Mouse (Mus musculus) forebrain, embryonic 10.5 days (tissue): ENCODE measurements around the gene Rnf223. TPM values are rescaled to one million over a fixed set of nuclear protein-coding genes. Genes with fewer than 3 reads are reported as not detected.
"Not testable (repeated sequence)": the region's sequence is repeated elsewhere in the genome, so short reads cannot be mapped to it uniquely, and the experiment has no call there.

Experiments
- DNase-seq: peaks from one replicate; pipeline ENCODE4 v3.0.0-alpha.2; 2017; ENCODE audit warnings: low spot score; ENCODE audit errors: extremely low spot score
- H3K27ac ChIP-seq: fragments of 300-500 bp; sonication (generic); 2 replicates; pipeline ENCODE4 v1.5.1; 2016; ENCODE audit warnings: mild to moderate bottlenecking
- H3K27me3 ChIP-seq: fragments of 300-500 bp; sonication (generic); 2 replicates; pipeline ENCODE4 v1.6.1; 2016; ENCODE audit warnings: mild to moderate bottlenecking; ENCODE audit not compliant: poor library complexity, severe bottlenecking
- H3K36me3 ChIP-seq: fragments of 300-500 bp; sonication (generic); replicated peaks from 2 replicates; pipeline ENCODE4 v1.6.1; 2016; ENCODE audit warnings: mild to moderate bottlenecking, moderate library complexity
- H3K4me1 ChIP-seq: fragments of 300-500 bp; sonication (generic); 2 replicates; pipeline ENCODE4 v1.6.1; 2016
- H3K4me3 ChIP-seq: fragments of 300-500 bp; sonication (generic); 2 replicates; pipeline ENCODE4 v1.5.1; 2016; ENCODE audit warnings: mild to moderate bottlenecking, moderate library complexity
- H3K9me3 ChIP-seq: fragments of 300-500 bp; sonication (generic); 2 replicates; pipeline ENCODE4 v1.6.1; 2016; ENCODE audit warnings: mild to moderate bottlenecking, moderate library complexity
- whole genome bisulfite sequencing: fragments of 180-500 bp; shearing (Covaris S2); methylation state at CpG from one replicate; pipeline ENCODE4 v1.1.7; 2016; 5-methylcytosine and 5-hydroxymethylcytosine counted together
- polyA plus RNA-seq: library from polyadenylated mRNA; unstranded; fragments of >200 nt; fragmentation: Nextera tagmentation; extraction: Ambion mirVana; gene quantifications from 2 replicates; pipeline ENCODE4 v1.2.1, GENCODE M21; 2016

Rnf223 gene
- polyA plus RNA-seq, 1 experiment from 2014 or later = 1.1 TPM

DNA sequence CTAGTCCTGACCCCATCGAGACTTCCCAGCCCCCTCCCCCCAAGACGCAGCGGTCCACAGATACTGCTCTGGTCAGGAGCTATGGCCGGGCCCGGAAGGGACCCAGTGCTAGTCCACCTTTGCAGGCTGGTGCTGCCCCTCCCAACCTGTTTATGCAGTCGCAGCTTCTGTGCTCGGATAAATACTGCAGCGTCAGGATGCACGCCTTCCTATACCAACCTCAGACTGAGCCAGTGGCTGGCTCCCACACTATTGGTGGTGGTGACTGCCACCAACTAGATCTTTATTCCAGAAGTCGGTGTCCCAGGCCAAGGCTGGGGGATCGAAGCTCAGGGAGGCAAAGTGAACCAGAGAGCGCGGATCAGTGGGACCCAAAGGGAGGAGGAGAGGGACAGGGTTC lies 4.8 kb downstream of the Rnf223 start:
- WGBS = 91% methylated on average over 13 of the region's 13 CpGs
- Histone ChIP-seq H3K27me3 (no peaks in the 10 kb centered on the region), H3K4me1 (peaks cover 9% of the 10 kb centered on the region; the same call in 1 of the 2 replicates), H3K27ac (no peak overlapping the region), H3K4me3 (no peak overlapping the region), H3K36me3 (no peaks in the 10 kb centered on the region), H3K9me3 (peaks cover 20% of the 10 kb centered on the region; the same call in 1 of the 2 replicates)
- no peak for DNase-seq

DNA sequence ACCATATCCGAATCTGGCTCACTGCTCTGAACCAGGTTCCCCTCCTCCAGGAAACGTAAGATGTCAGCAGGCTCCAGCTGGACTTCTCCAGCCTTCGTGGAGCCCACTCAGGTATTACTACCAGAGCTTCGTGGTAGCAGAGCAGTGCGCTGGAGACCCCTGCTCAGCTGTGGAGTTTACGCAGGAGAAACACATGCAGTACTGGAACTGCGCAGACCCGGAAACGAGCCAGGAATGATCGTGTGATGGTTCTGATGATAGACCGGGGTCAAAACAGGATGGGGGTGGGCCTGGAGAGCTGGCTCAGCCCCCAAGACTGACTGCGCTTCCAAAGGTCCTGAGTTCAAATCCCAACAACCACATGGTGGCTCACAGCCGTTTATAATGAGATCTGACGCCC lies 5.5 kb downstream of the Rnf223 start:
- H3K27ac ChIP-seq = no peak overlapping the region
- no peak for DNase-seq
- H3K9me3 ChIP-seq = peaks cover 20% of the 10 kb centered on the region; the same call in 1 of the 2 replicates
- no peaks in the 10 kb centered on the region for H3K36me3 ChIP-seq
- peaks cover 9% of the 10 kb centered on the region; the same call in 1 of the 2 replicates for H3K4me1 ChIP-seq
- 96% methylated on average over 14 of the region's 14 CpGs for WGBS
- H3K4me3 ChIP-seq = no peak overlapping the region
- no peaks in the 10 kb centered on the region for H3K27me3 ChIP-seq

DNA sequence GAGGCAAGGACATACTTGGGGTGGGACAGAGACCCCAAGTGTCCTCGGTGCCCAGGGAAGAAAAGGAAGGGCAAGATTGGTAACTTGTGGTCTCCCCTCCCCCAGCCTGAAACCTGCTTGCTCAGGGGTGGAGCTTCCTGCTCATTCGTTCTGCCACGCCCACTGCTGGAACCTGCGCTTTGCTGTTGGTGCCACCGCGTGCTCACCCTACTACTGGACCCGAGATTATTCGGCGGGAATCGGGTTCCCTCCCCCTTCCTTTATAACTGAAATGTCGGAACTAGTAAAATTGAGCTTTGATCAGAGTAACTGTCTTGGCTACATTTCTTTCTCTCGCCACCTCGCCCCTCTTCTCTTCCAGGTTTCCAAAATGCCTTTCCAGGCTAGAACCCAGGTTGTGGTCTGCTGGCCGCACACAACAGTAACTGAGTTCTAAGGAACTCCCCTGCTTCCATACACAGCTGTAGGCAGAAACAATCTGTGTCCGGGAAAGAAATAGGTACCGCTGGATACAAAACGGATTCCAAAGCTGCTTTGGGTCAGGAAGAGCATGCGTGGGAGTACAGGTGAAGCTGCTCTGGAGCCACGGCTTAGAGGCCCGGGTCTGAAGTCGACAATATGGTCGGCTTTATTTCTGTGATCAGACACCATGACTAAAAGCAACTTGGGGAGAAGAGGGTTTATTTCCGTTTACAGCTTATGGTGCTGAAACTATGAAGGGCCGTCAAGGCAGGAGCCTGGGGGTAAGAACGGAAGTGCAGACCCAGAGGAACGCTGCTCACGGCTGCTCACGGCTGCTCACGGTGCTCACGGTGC lies 6.2 kb downstream of the Rnf223 start:
- Histone ChIP-seq H3K27me3 (no peaks in the 10 kb centered on the region), H3K4me1 (peaks cover 9% of the 10 kb centered on the region; the same call in 1 of the 2 replicates), H3K36me3 (no peaks in the 10 kb centered on the region), H3K27ac (no peak overlapping the region), H3K9me3 (peaks cover 20% of the 10 kb centered on the region; the same call in 1 of the 2 replicates), H3K4me3 (no peak overlapping the region)
- 95% methylated on average over 30 of the region's 30 CpGs for WGBS
- no peak for DNase-seq

DNA sequence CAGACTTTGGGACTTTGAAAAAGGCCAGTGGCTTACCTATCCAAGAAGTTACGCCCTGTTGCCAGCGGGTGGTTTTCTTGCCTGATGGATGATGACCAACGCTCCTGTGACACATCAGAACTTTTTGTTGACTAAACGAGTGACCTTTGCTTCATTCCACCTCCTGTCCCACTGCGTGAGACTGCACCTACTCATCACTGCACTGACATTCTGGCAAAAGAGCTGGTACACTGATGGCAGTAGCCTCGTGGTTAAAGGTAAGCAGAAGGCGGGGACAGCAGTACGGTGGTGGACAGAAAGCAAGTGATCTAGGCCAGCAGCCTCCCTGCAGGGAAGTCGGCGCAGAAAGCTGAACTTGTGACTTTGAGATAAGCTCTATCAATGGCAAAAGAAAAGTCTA lies 20.6 kb downstream of the Rnf223 start:
- not testable (repeated sequence) for H3K4me3 ChIP-seq, H3K4me1 ChIP-seq, H3K27ac ChIP-seq, H3K36me3 ChIP-seq, H3K27me3 ChIP-seq, DNase-seq
- peaks cover 12% of the 10 kb centered on the region; the same call in 1 of the 2 replicates for H3K9me3 ChIP-seq
- WGBS = 89% methylated on average over 10 of the region's 10 CpGs

DNA sequence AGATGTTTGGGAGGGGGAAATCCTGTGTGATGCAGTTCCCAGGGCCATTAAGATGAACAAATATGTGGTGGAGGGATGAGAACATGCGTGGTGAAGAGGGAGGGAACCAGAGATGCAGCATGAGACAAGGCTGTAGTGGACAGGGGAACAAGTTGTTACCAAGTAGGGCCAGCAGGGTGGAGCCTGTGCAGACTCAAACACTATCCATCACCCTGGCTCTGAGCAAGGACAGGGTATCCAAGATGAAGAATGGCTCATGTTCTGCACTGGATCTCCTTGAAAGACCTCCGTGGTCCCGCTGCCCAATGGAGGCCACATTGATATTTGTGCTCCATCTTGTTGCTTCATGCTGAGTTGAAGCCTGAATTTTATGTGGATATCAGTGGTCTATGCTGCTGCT lies 24.5 kb downstream of the Rnf223 start:
- no peaks in the 10 kb centered on the region for H3K4me1 ChIP-seq
- no peaks in the 10 kb centered on the region for H3K36me3 ChIP-seq
- no peaks in the 10 kb centered on the region for H3K27me3 ChIP-seq
- DNase-seq = no peak
- WGBS = 92% methylated on average over 3 of the region's 3 CpGs
- H3K9me3 ChIP-seq = peaks cover 27% of the 10 kb centered on the region
- no peak overlapping the region for H3K27ac ChIP-seq
- H3K4me3 ChIP-seq = no peak overlapping the region

DNA sequence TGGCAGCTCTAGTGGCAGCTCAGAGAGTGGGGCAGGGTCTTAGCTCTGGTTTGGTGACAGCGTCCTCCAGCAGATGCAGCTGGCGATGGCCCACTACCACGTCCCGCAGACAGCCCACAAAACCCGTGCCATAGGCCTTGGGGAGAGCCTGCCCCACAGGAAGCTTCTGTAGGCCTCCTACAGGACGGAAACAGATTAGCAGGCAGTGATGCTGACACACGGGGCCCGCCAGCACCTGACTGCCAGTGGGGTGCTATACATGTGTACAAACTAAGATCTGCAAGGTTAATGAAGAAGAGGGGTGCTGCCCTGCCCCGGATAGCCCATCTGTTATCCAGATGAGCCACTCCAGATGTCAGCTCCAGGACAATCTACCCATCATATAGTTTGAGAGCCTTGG lies 36.2 kb downstream of the Rnf223 start:
- Histone ChIP-seq H3K36me3 (peaks cover 99% of the 10 kb centered on the region), H3K9me3 (peaks cover 20% of the 10 kb centered on the region), H3K4me3 (no peak overlapping the region), H3K27me3 (no peaks in the 10 kb centered on the region), H3K27ac (no peak overlapping the region), H3K4me1 (no peaks in the 10 kb centered on the region)
- WGBS = 91% methylated on average over 9 of the region's 9 CpGs
- no peak for DNase-seq

DNA sequence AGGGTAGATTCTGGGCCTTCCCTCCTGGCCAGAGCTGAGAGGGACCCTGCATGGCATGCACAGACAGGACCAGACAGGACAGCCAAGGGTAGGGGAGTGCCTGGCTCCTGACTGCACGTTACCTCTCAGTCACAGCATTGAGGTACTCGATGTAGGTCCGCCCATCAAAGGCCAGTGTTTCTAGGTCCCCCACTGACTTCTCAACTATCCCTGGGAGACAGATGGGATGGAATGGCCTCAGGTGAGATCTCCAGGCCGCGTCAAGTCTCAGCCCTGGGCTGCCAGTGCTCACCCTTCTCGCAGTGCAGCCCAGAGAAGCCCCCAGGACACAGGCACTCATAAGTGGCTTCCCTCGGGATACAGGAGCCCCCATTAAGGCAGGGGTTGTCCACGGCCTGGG lies 38.3 kb downstream of the Rnf223 start:
- Histone ChIP-seq H3K27ac (no peak overlapping the region), H3K9me3 (peaks cover 1% of the 10 kb centered on the region; the same call in 1 of the 2 replicates), H3K4me1 (no peaks in the 10 kb centered on the region), H3K36me3 (peaks cover 100% of the 10 kb centered on the region), H3K4me3 (no peak overlapping the region), H3K27me3 (no peaks in the 10 kb centered on the region)
- WGBS = 92% methylated on average over 8 of the region's 8 CpGs
- DNase-seq = no peak

DNA sequence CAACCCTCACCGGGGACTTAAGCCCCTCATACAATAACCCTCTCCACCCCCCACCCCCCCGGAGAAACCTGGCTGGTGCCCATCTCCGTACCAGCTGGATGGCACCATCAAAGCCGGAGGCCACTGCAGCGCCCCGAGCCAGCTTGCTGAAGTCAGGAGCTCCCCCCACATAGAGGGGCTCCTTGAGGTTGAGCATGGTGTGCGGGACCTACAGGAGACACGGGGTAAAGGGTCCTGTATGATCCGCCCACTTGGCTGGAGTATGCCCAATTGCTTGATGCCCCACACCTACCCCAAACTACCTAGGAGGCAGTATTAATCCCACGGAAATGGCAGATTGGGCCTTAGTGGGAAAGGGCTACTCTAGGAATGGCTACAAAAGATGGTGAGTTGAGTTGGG lies 38.8 kb downstream of the Rnf223 start:
- no peak overlapping the region for H3K4me3 ChIP-seq
- peaks cover 100% of the 10 kb centered on the region for H3K36me3 ChIP-seq
- no peaks in the 10 kb centered on the region for H3K27me3 ChIP-seq
- no peaks in the 10 kb centered on the region for H3K4me1 ChIP-seq
- H3K9me3 ChIP-seq = no peaks in the 10 kb centered on the region
- 95% methylated on average over 10 of the region's 10 CpGs for WGBS
- no peak for DNase-seq
- no peak overlapping the region for H3K27ac ChIP-seq

DNA sequence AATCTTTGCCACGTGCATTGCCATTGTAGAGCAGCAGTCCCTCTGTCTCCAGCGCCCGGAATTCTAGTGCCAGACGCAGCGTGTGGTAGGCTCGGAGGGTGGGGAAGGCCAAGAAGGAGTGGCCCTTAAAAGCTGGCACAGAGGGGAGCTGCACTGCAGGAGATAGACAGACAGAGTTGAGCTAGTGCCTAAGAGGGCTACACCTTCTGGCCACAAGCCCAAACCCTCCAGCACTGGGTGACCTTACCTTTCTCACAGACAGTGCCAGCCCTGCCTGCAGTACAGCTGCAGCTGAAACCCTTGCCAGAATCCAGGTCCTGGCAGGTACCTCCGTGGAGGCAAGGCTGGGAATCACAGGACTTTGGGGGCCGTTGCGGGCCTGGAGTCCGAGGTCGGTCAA lies 41.5 kb downstream of the Rnf223 start:
- H3K4me1 ChIP-seq = no peaks in the 10 kb centered on the region
- WGBS = 97% methylated on average over 11 of the region's 11 CpGs
- H3K27me3 ChIP-seq = no peaks in the 10 kb centered on the region
- DNase-seq = no peak
- no peaks in the 10 kb centered on the region for H3K9me3 ChIP-seq
- H3K27ac ChIP-seq = no peak overlapping the region
- peaks cover 100% of the 10 kb centered on the region for H3K36me3 ChIP-seq
- no peak overlapping the region for H3K4me3 ChIP-seq

DNA sequence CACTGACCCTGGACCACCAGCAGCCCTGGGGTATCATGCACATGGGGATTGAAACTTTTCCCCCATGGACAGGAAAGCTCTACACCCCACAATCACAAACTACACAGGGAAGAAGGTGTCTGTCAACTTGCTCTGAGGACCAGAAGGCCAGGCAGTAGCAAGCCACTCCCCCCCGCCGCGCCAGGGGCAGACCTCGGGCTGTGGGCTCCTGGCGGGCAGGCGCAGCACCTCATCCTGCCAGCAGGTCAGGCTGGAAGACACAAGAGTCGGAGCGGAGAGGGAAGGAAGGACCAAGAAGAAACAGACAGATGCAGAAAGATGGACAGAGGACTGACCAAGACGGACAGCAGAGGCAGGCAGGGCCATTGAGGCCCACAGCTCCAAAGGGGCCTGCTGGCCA lies 47.3 kb downstream of the Rnf223 start:
- no peak for DNase-seq
- no peak overlapping the region for H3K4me3 ChIP-seq
- peaks cover 100% of the 10 kb centered on the region for H3K36me3 ChIP-seq
- H3K9me3 ChIP-seq = no peaks in the 10 kb centered on the region
- WGBS = 95% methylated on average over 9 of the region's 9 CpGs
- H3K4me1 ChIP-seq = no peaks in the 10 kb centered on the region
- no peaks in the 10 kb centered on the region for H3K27me3 ChIP-seq
- H3K27ac ChIP-seq = no peak overlapping the region

Other genes starting within 250 kb of the Rnf223 start
- gene Pusl1, start 238.7 kb upstream of the Rnf223 start, polyA plus RNA-seq = 54.5 and 56.3 TPM in 2 replicates
- 24.3 and 24.5 TPM in 2 replicates for gene Acap3, start 238.7 kb upstream of the Rnf223 start, polyA plus RNA-seq
- 144 and 150 TPM in 2 replicates for gene Ube2j2, start 186.7 kb upstream of the Rnf223 start, polyA plus RNA-seq
- gene C1qtnf12, start 168.2 kb upstream of the Rnf223 start, polyA plus RNA-seq = 18.4 and 20.9 TPM in 2 replicates
- gene B3galt6, start 137.9 kb upstream of the Rnf223 start, polyA plus RNA-seq = 12.7 and 14.0 TPM in 2 replicates
- 134 and 135 TPM in 2 replicates for gene Sdf4, start 137.6 kb upstream of the Rnf223 start, polyA plus RNA-seq
- gene Tnfrsf4, start 116.7 kb upstream of the Rnf223 start, polyA plus RNA-seq = 0.72 and 1.1 TPM in 2 replicates
- 0.72 and 1.1 TPM in 2 replicates for gene Tnfrsf18, start 104.3 kb upstream of the Rnf223 start, polyA plus RNA-seq
- 0.10 and 0.41 TPM in 2 replicates for gene Ttll10, start 71.1 kb upstream of the Rnf223 start, polyA plus RNA-seq
- 81.2 and 86.9 TPM in 2 replicates for gene 9430015G10Rik, start 20.5 kb upstream of the Rnf223 start, polyA plus RNA-seq
- gene Agrn, start 67.0 kb downstream of the Rnf223 start, polyA plus RNA-seq = 58.3 and 62.0 TPM in 2 replicates
- gene Isg15, start 70.3 kb downstream of the Rnf223 start, polyA plus RNA-seq = 0.38 and 0.43 TPM in 2 replicates
- 3.9 and 4.4 TPM in 2 replicates for gene AW011738, start 72.8 kb downstream of the Rnf223 start, polyA plus RNA-seq
- 1.1 TPM in 2 replicates for gene Perm1, start 85.4 kb downstream of the Rnf223 start, polyA plus RNA-seq
- 21.9 and 23.1 TPM in 2 replicates for gene Plekhn1, start 104.3 kb downstream of the Rnf223 start, polyA plus RNA-seq
- gene Noc2l, start 105.5 kb downstream of the Rnf223 start, polyA plus RNA-seq = 122 and 124 TPM in 2 replicates
- 0.42 and 0.78 TPM in 2 replicates for gene Samd11, start 125.1 kb downstream of the Rnf223 start, polyA plus RNA-seq
- gene Vmn2r-ps159, start 200.6 kb downstream of the Rnf223 start, polyA plus RNA-seq = not detected in 2 replicates